Mouse (Mus musculus) cerebellum, adult 9-11 months (tissue): Measurements from ENCODE around the gene Gm16405.
"Not testable (repeated sequence)": the region's sequence is repeated elsewhere in the genome, so short reads cannot be mapped to it uniquely, and the experiment has no call there.

Experiments used
- DNase-seq: peaks from one replicate; pipeline ENCODE4 v3.0.0; 2022

Gm16405 gene

DNA sequence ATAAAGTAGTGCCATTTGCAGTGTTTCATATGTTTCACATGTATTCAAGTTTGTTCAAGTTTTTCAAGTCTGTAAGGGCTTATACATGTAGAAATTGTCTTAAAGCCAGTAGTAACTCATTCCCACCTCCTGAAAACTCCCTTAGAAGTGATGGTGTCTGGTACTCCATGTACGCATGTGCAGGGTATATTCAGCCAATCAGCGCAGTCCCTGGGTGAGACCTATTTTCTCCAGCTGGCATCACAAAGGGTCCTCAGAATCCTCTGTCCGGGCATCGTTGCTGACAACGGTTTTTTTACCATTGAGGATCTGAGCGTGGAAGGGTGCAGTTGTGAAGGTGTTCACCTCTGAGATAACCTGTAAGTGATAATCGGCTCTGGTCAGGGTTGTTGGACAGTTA lies at the start of gene Gm16405:
Gene Gm16405, plus strand, starts transcription at position 301 of the 400 bp plus-strand sequence.
- not testable (repeated sequence) for DNase-seq
